Mouse (Mus musculus) testis, adult 2 months (tissue): ENCODE measurements at regions not wholly inside any gene's neighbourhood (a gene's known extent, or its start where the extent isn't known, plus 50 kb on each side); places are given as distances from the start of the nearest gene placed in this dataset.

ENCODE experiments used
- CTCF ChIP-seq: fragments of 200-500 bp; IDR thresholded peaks from 2 replicates; pipeline ENCODE4 v1.5.1; 2012; ENCODE audit warnings: low read depth, mild to moderate bottlenecking, inconsistent platforms, low read length, moderate library complexity; ENCODE audit not compliant: control insufficient read depth, insufficient read depth, insufficient replicate concordance
- POLR2A ChIP-seq: fragments of 200-500 bp; IDR thresholded peaks from 2 replicates; pipeline ENCODE4 v1.6.1; 2012; ENCODE audit warnings: low read depth, mild to moderate bottlenecking, inconsistent platforms, low read length, moderate library complexity; ENCODE audit not compliant: control insufficient read depth

DNA sequence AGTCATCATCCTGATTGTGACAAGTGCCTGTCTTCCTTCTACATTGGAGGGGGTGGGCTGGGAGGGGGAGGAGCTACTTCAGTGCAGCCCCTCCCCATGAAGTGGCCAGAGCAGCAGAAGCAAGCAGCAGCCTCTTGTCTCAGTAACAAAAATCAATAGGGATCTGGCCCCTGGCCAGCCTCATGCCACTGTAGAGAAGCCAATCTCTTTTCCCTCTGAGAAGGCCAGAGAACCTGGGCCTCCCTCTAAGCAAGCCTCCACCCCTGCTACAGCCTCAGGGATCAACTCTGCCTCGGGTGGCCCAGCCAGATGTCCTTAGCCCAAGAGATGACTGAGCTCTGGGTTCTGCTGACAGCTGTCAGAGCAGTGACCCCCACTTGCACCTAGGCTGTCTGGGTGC is 159.9 kb upstream of the Rybp start:
- TF ChIP-seq CTCF: no peak
- no peak for TF ChIP-seq POLR2A
